Mouse (Mus musculus) neutrophil, adult 83 days (primary cell): ENCODE results near the gene Olfr1006. TPM values are rescaled to one million over a fixed set of nuclear protein-coding genes. Genes with fewer than 3 reads are reported as not detected.

Experiments
- total RNA-seq, 2 experiments: library from RNA; stranded (reverse); gene quantifications; one replicate each; pipeline ENCODE4 v1.2.4; 2023

Olfr1006 gene
- total RNA-seq: not detected

GRCm38 (mm10) chr2:85678667-85679066 is at the start of gene Olfr1006:
Gene Olfr1006 (minus strand): TSS chr2:85678767.

DNA sequence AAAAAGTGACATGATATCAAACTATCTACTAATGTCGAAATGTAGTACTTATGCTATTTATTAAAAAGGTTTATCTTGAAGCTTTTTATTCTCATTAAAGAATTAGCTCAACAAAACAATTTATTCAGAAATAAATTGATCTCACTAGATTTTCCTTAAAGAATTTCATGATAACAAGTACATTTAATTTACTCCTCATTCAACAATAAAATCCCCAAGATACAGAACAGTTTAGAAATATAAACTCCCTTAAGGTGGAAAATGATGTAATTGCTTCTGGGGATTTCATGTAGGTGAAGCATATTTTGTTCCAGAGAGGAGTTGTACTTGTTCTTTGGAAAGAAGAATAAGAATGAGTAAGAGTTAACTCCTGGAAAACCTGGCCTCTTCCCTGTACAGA is 36.6 kb upstream of the Olfr1006 start, which contains the start of gene Olfr1009:
TSS of gene Olfr1009 (plus strand) at position 301 of the 400 bp plus-strand sequence.

DNA sequence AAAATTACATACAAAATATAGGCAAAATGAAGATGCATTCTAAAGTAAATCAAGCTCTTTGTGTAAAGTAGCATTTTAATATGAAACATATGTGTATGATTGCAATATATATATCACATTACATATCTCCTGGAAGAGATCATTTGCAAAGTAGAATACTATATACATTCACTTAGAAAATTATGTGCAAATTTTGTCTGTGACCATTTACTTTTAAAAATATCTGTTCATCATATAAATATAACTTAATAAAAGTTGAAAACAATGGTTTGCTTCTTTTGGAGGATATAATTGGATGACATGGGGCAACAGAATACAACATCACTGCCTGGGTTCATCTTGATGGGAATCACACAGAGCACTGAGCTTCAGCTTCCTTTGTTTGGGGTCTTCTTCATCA is 10.6 kb upstream of the Olfr1006 start, which contains the start of gene Olfr1008:
TSS of gene Olfr1008 (plus strand) at position 301 of the 400 bp plus-strand sequence.

DNA sequence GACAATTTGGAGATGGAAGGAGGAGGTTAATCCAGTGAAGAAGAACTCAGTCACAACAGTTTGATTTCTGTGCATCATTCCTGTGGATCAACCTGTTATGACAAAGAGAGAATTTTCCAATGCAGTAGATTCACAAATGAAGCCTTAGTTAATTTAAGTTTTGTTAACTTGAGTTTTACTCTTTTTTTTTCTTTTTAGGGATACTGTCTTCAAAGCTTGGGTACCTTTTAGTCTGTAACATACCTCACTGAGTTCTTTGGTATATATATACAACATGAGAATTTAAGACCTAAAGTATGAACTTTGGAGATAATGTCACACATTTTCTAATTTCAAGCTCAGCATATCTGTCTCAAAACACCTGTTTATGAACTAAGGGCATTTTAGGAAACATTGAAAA is 14.2 kb downstream of the Olfr1006 start, which contains the start of gene Olfr154:
TSS of gene Olfr154 (minus strand) at position 101 of the 400 bp plus-strand sequence.

DNA sequence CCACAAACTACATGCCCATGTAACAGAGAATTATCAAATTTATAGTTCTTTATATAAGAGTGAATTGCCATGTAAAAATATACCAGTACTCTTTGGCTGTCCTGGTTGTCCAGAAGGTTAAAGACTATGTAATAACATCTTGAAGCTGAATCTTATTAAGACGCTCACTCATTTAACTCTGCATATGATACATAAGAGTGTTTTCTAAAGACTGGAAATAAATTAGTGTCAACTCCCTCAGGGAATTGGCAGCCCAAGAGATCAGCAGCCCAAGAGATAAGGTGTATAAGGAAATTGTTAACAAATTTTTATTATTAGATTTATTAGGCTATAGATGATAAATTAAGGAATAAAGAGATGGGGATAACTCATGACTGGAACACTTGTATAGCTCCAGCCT is 28.0 kb downstream of the Olfr1006 start, which contains the start of gene Olfr1002:
TSS of gene Olfr1002 (minus strand) at position 101 of the 400 bp plus-strand sequence.

Other genes starting within 250 kb of the Olfr1006 start
- gene Olfr994, start 242.3 kb downstream of the Olfr1006 start, total RNA-seq: not detected
- gene Olfr995, start 235.1 kb downstream of the Olfr1006 start, total RNA-seq: not detected
- gene 4833423E24Rik, start 159.7 kb downstream of the Olfr1006 start, total RNA-seq: not detected
- gene Olfr996, start 99.6 kb downstream of the Olfr1006 start, total RNA-seq: not detected
- not detected for gene Olfr998, start 89.8 kb downstream of the Olfr1006 start, total RNA-seq
- not detected for gene Olfr1000, start 66.9 kb downstream of the Olfr1006 start, total RNA-seq
- gene Olfr1002, start 28.1 kb downstream of the Olfr1006 start, total RNA-seq: not detected
- gene Olfr154, start 14.3 kb downstream of the Olfr1006 start, total RNA-seq: not detected
- gene Olfr1008, start 10.7 kb upstream of the Olfr1006 start, total RNA-seq: not detected
- not detected for gene Olfr1009, start 36.7 kb upstream of the Olfr1006 start, total RNA-seq
- not detected for gene Olfr1012, start 84.0 kb upstream of the Olfr1006 start, total RNA-seq
- not detected for gene Olfr1013, start 88.3 kb upstream of the Olfr1006 start, total RNA-seq
- gene Olfr1014, start 93.9 kb upstream of the Olfr1006 start, total RNA-seq: not detected
- gene Olfr1015, start 103.2 kb upstream of the Olfr1006 start, total RNA-seq: not detected
- not detected for gene Olfr1016, start 123.8 kb upstream of the Olfr1006 start, total RNA-seq
- gene Olfr1018, start 139.7 kb upstream of the Olfr1006 start, total RNA-seq: not detected
- gene Olfr1019, start 166.7 kb upstream of the Olfr1006 start, total RNA-seq: not detected
- not detected for gene Olfr1020, start 168.3 kb upstream of the Olfr1006 start, total RNA-seq
- not detected for gene Olfr1022, start 189.8 kb upstream of the Olfr1006 start, total RNA-seq
- gene Olfr1023, start 206.9 kb upstream of the Olfr1006 start, total RNA-seq: not detected
- not detected for gene Olfr1024, start 226.3 kb upstream of the Olfr1006 start, total RNA-seq
- gene Olfr1025-ps1, start 236.4 kb upstream of the Olfr1006 start, total RNA-seq: not detected
- not detected for gene Olfr1026, start 242.8 kb upstream of the Olfr1006 start, total RNA-seq